In the genomic region with DNA sequence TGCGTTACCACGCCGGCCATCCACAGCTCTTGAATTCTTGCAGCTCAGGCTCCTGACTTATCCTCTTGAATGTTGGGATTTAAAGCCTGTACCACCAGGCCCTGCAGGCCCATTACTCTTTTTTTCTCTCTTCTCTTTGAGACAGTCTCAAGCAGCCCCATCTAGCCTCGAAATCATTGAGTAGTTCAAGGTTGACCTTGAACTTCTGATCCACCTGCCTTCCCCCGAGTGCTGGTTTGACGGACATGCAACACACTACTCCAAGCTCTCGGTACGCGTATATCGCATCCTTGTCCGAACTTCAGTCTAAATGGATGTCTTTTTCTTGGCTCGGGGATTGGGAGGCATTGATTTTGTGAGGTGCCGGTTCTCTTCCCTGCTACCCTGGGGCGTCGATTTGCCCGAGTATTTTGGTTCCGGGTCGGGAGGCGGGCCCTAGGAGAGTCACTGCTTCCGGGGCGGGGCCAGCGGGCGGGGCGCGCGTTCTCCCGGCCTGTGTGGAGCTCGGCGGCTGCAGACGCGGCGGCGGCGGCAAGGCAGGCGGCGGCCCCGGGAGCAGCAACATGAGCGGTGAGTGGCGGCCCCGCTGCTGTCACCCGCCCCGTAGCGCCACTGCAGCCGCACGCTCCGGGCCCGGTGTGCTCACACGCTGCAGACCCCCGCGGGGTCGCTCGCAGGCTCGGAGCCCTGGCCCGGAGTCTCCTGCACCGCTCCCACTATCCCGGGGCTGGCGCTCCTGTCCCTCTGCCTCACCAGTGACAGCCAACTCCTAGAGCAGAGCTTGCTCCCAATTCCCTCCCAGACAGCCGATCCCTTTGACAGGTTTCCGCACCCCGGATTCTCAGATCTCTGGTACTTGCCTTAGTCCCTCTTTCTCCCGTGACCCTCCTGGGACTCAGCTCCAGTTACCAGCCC, we compare ENCODE assay signal across 8 mouse cellular contexts. TPM values are rescaled to one million over a fixed set of nuclear protein-coding genes. Genes with fewer than 3 reads are reported as not detected.
DNase-seq lines count a peak whose midpoint lies in the region; ATAC-seq lines count a peak whose summit lies in the region.

A gene (plus strand): TSS at position 500 of the 915 bp plus-strand sequence.

- intact Hi-C loops in left cerebral cortex, postnatal 14 days (cut with DNase I): loop anchor here (5.0 kb wide), 1 partner anchor 95 kb away; no protein-coding TSS in a partner anchor

- H3K9ac ChIP-seq in intestine, embryonic 14.5 days (ENCODE audit: low read length): peak within 1 kb of the TSS; percentile 74

- H3K27me3 ChIP-seq in intestine, embryonic 14.5 days (replicated peaks; ENCODE audit: control insufficient read depth, insufficient read depth, low read length): no peaks in the 10 kb centered on the region

- H3K4me3 ChIP-seq in intestine, embryonic 14.5 days (ENCODE audit: low read depth, low read length): peak within 1 kb of the TSS; percentile 81

- WGBS in intestine, embryonic 14.5 days: 5% methylated on average over 61 of the region's 61 CpGs

- DNase-seq in adrenal gland, adult (ENCODE audit: inconsistent age in 2 of 2, low spot score in 1 of 2): peak; percentile 98 to 100
- peak; percentile 95 for DNase-seq in embryo, embryonic 10.5 days (ENCODE audit: low spot score)
- DNase-seq in gastrocnemius, postnatal 25 days: peak; percentile 96
- peak; percentile 100 for DNase-seq in intestine, embryonic 14.5 days (ENCODE audit: low spot score)
- DNase-seq in left cerebral cortex, postnatal 14 days (ENCODE audit: low spot score in 2 of 2): peak; percentile 97 to 98
- peak; percentile 90 for DNase-seq in mesoderm, embryonic 11.5 days (ENCODE audit: low read depth, low spot score)
- DNase-seq in right cerebral cortex, postnatal 36 days (ENCODE audit: low spot score in 2 of 2): peak; percentile 94 to 97
- DNase-seq in yolk sac, embryonic 10.5 days (ENCODE audit: low spot score): peak; percentile 94

- 0 out of 2 replicates have a peak, but pooled peaks cover 5% of the 10 kb centered on the region for H3K4me1 ChIP-seq in intestine, embryonic 14.5 days (replicated peaks; ENCODE audit: control insufficient read depth, insufficient read depth, low read length)

- H3K36me3 ChIP-seq in intestine, embryonic 14.5 days (ENCODE audit: control insufficient read depth, insufficient read depth, low read length): no peaks in the 10 kb centered on the region

- H3K9me3 ChIP-seq in intestine, embryonic 14.5 days (ENCODE audit: control insufficient read depth, low read length): no peaks in the 10 kb centered on the region

- 0 out of 2 replicates have a peak within 1 kb of the TSS, but pooled peaks have one; percentile 38 for H3K27ac ChIP-seq in intestine, embryonic 14.5 days (ENCODE audit: low read depth)

- H3K4me2 ChIP-seq in intestine, embryonic 14.5 days (ENCODE audit: low read length): peak within 1 kb of the TSS; percentile 90

- ATAC-seq in intestine, embryonic 14.5 days (replicated peaks; ENCODE audit: low FRiP score, low TSS enrichment, low read depth): peak; percentile 98

RNA-seq across cellular contexts. Expression of the gene that starts here (rescaled TPM):
- 10 to 100 TPM in 1 of 2 experiments, 1 to 10 TPM in 1; 9.2 to 11.9 TPM for total RNA-seq in gastrocnemius, postnatal 25 days (2021)
- 6.3 and 8.1 TPM in 2 replicates for polyA plus RNA-seq in intestine, embryonic 14.5 days (2014; fragmentation: Nextera tagmentation; extraction: Ambion mirVana)
- 10 to 100 TPM; 21.5 to 29.5 TPM for total RNA-seq in left cerebral cortex, postnatal 14 days (2021)

Comparison
In these comparisons a context has a peak if more than half of its experiments do, and no peak if none do; other contexts are left out.
1. Peak in every context shown above with its lines: DNase-seq, ATAC-seq, H3K4me3 ChIP-seq and H3K27ac ChIP-seq.